Mouse (Mus musculus) adrenal gland, adult (tissue): ENCODE measurements at regions not wholly inside any gene's neighbourhood (a gene's known extent, or its start where the extent isn't known, plus 50 kb on each side); places are given as distances from the start of the nearest gene placed in this dataset.
A peak's percentile ranks its signal among the peaks of the same experiment; 100 is the strongest.

ENCODE experiments used
- DNase-seq, 2 experiments: peaks; one replicate each; pipeline ENCODE4 v3.0.0; 2022 to 2023; ENCODE audit warnings: low spot score in 1 of 2; ENCODE audit not compliant: inconsistent age in 2 of 2

GRCm38 (mm10) chr2:171358071-171358760 lies 626.6 kb downstream of the Dok5 start:
- no peak for DNase-seq

GRCm38 (mm10) chr2:171348156-171348555 lies 616.5 kb downstream of the Dok5 start:
- no peak for DNase-seq

GRCm38 (mm10) chr2:171333816-171334757 lies 602.5 kb downstream of the Dok5 start:
- DNase-seq, result no peak

- no peak for DNase-seq
Measured at GRCm38 (mm10) chr2:171332826-171333225, 601.2 kb downstream of the Dok5 start.

- no peak for DNase-seq
Measured at GRCm38 (mm10) chr2:171331529-171331928, 599.9 kb downstream of the Dok5 start.

- DNase-seq, result no peak
Measured at GRCm38 (mm10) chr2:171326909-171327308, 595.3 kb downstream of the Dok5 start.

GRCm38 (mm10) chr2:171308486-171308885 lies 576.9 kb downstream of the Dok5 start:
- DNase-seq, result no peak

GRCm38 (mm10) chr2:171306000-171306399 lies 574.4 kb downstream of the Dok5 start:
- DNase-seq, result no peak

- no peak for DNase-seq
Measured at GRCm38 (mm10) chr2:171298519-171298918, 566.9 kb downstream of the Dok5 start.

GRCm38 (mm10) chr2:171295603-171296002 lies 564.0 kb downstream of the Dok5 start:
- DNase-seq, result no peak

GRCm38 (mm10) chr2:171292579-171292978 lies 561.0 kb downstream of the Dok5 start:
- no peak for DNase-seq

- no peak for DNase-seq
Measured at GRCm38 (mm10) chr2:171285719-171286394, 554.2 kb downstream of the Dok5 start.

- DNase-seq, result peak; percentile 5 to 21
Measured at GRCm38 (mm10) chr2:171280132-171280531, 548.5 kb downstream of the Dok5 start.

- DNase-seq, result no peak
Measured at GRCm38 (mm10) chr2:171279319-171279718, 547.7 kb downstream of the Dok5 start.

GRCm38 (mm10) chr2:171253194-171253593 lies 521.6 kb downstream of the Dok5 start:
- no peak for DNase-seq

GRCm38 (mm10) chr2:171245391-171245790 lies 513.8 kb downstream of the Dok5 start:
- DNase-seq, result no peak

GRCm38 (mm10) chr2:171242356-171242755 lies 510.7 kb downstream of the Dok5 start:
- DNase-seq, result no peak

GRCm38 (mm10) chr2:171237276-171237960 lies 505.8 kb downstream of the Dok5 start:
- no peak for DNase-seq

- no peak for DNase-seq
Measured at GRCm38 (mm10) chr2:171232812-171233211, 501.2 kb downstream of the Dok5 start.

- no peak for DNase-seq
Measured at GRCm38 (mm10) chr2:171231288-171232050, 499.9 kb downstream of the Dok5 start.
